Mouse (Mus musculus) neural tube, embryonic 14.5 days (tissue): ENCODE measurements around the gene Hepacam. TPM values are rescaled to one million over a fixed set of nuclear protein-coding genes. Genes with fewer than 3 reads are reported as not detected.

Experiments
- ATAC-seq: fragments of 200-750 bp; cut with Nextera tagmentation; 2 replicates; pipeline ENCODE4 v1.8.0; 2017; ENCODE audit warnings: low read depth, mild to moderate bottlenecking, moderate TSS enrichment, moderate library complexity
- H3K27ac ChIP-seq: fragments of 300-500 bp; sonication (generic); 2 replicates; pipeline ENCODE4 v1.5.1; 2014; ENCODE audit warnings: low read depth, mild to moderate bottlenecking, control low read depth, low read length, moderate library complexity, mixed read lengths
- H3K27me3 ChIP-seq: fragments of 300-500 bp; sonication (generic); 2 replicates; pipeline ENCODE4 v1.6.1; 2014; ENCODE audit warnings: low read length; ENCODE audit not compliant: control insufficient read depth, insufficient read depth
- H3K36me3 ChIP-seq: fragments of 300-500 bp; sonication (generic); 2 replicates; pipeline ENCODE4 v1.6.1; 2014; ENCODE audit warnings: low read length, mixed read lengths; ENCODE audit not compliant: control insufficient read depth, insufficient read depth
- H3K4me1 ChIP-seq: fragments of 300-500 bp; sonication (generic); 2 replicates; pipeline ENCODE4 v1.6.1; 2014; ENCODE audit warnings: low read length; ENCODE audit not compliant: control insufficient read depth, insufficient read depth
- H3K4me2 ChIP-seq: fragments of 300-500 bp; sonication (generic); 2 replicates; pipeline ENCODE4 v1.6.1; 2014; ENCODE audit warnings: mild to moderate bottlenecking, low read depth, low read length, control low read depth
- H3K4me3 ChIP-seq: fragments of 300-500 bp; sonication (generic); 2 replicates; pipeline ENCODE4 v1.5.1; 2014; ENCODE audit warnings: low read depth, low read length, control low read depth, mixed read lengths
- H3K9ac ChIP-seq: fragments of 300-500 bp; sonication (generic); replicated peaks from 2 replicates; pipeline ENCODE4 v1.6.1; 2014; ENCODE audit warnings: low read depth, mild to moderate bottlenecking, control low read depth, low read length, mixed read lengths
- H3K9me3 ChIP-seq: fragments of 300-500 bp; sonication (generic); 2 replicates; pipeline ENCODE4 v1.6.1; 2016; ENCODE audit warnings: low read length; ENCODE audit not compliant: control insufficient read depth
- WGBS: fragments of 180-500 bp; shearing (Covaris S2); extraction: QIAGEN DNeasy Blood & Tissue Kit; methylation state at CpG from one replicate; pipeline ENCODE4 v1.1.7; 2014; 5-methylcytosine and 5-hydroxymethylcytosine counted together
- polyA plus RNA-seq: library from polyadenylated mRNA; unstranded; fragments of >200 nt; fragmentation: Nextera tagmentation; extraction: Ambion mirVana; gene quantifications from 2 replicates; pipeline ENCODE4 v1.2.1, GENCODE M21; 2014

The Hepacam gene
- polyA plus RNA-seq, 1 experiment from 2014 or later: 20.8 TPM

DNA sequence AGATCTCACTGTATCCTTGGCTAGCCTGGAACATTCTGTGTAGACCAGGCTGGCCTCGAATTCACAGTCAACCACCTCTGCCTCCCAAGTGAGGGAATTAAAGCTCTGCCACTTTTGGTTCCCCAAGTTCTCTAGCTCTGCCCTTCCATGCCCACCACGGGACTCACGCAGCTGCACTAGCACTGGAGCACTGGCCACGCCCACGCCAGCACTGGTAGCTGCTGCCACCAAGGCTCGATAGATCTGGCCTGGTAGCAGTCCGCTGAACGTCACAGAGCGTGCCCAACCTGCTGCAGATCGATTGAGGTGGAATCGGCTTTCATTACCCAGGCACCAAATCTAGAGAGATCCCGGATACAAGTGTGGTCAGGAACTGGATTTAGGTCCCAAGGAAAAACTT lies 54.1 kb downstream of the Hepacam start:
- Histone ChIP-seq H3K36me3 (no peaks in the 10 kb centered on the region), H3K9ac (no peak overlapping the region), H3K4me2 (peak overlapping the region; percentile 50; the same call in 1 of the 2 replicates), H3K4me3 (peak overlapping the region; percentile 14; the same call in 1 of the 2 replicates), H3K27me3 (no peaks in the 10 kb centered on the region), H3K9me3 (no peaks in the 10 kb centered on the region), H3K27ac (no peak overlapping the region), H3K4me1 (no peaks in the 10 kb centered on the region)
- WGBS: 19% methylated on average over 12 of the region's 12 CpGs
- ATAC-seq: peak; percentile 65

DNA sequence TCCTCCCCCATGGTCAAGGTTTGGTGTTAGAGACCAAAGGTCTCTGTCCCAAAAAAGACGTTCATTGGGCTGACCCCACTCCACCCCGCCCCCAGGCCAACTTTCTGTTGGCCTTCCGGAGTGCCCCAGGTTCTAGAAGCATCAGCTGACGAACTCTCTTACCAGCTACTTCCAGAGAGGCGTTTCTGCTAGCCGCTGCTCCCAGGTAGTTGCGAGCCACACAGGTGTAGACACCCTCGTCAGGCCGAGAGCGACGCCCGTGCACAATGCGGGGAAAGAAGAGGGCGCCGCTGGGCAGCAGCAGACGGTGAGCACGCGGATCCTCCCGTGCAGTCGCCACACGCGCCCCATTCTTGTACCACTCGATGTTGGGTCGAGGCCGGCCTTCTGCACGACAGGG lies 62.2 kb downstream of the Hepacam start:
- Histone ChIP-seq H3K27me3 (peaks cover 22% of the 10 kb centered on the region), H3K9me3 (no peaks in the 10 kb centered on the region), H3K4me2 (peak overlapping the region; percentile 11), H3K4me1 (peaks cover 6% of the 10 kb centered on the region; the same call in 1 of the 2 replicates), H3K9ac (no peak overlapping the region), H3K27ac (no peak overlapping the region), H3K4me3 (no peak overlapping the region), H3K36me3 (no peaks in the 10 kb centered on the region)
- ATAC-seq: no peak
- WGBS: 10% methylated on average over 23 of the region's 26 CpGs

DNA sequence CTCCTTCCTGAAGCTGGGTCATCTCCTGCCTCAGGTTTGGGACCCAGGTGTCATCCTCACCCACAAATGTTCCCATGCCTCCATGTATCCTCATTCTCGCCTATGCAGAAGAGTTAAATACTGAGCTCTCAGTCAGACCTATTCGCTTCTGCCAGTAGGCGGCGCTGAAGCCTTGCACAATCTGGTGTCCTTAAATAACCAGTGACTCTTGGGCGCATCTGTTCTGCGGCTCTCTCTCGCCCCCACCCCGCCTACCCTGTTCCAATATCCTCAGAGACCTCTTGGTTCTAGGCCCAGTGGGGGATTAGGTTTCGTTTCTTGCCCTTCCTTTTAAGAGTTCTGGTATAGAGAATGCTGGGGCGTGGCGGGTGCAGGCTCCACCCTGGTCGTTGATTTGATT lies 63.4 kb downstream of the Hepacam start:
- H3K27ac ChIP-seq: no peak overlapping the region
- H3K9ac ChIP-seq: no peak overlapping the region
- H3K4me2 ChIP-seq: peak overlapping the region; percentile 39; the same call in 1 of the 2 replicates
- H3K9me3 ChIP-seq: no peaks in the 10 kb centered on the region
- no peak overlapping the region for H3K4me3 ChIP-seq
- H3K27me3 ChIP-seq: peaks cover 26% of the 10 kb centered on the region
- 1% methylated on average over 12 of the region's 12 CpGs for WGBS
- ATAC-seq: peak; percentile 87
- H3K4me1 ChIP-seq: peaks cover 6% of the 10 kb centered on the region; the same call in 1 of the 2 replicates
- no peaks in the 10 kb centered on the region for H3K36me3 ChIP-seq

GRCm38 (mm10) chr9:37432026-37432666 lies 65.0 kb downstream of the Hepacam start:
- ATAC-seq: peak; percentile 35; the same call in 1 of the 2 replicates
- H3K9ac ChIP-seq: no peak overlapping the region

DNA sequence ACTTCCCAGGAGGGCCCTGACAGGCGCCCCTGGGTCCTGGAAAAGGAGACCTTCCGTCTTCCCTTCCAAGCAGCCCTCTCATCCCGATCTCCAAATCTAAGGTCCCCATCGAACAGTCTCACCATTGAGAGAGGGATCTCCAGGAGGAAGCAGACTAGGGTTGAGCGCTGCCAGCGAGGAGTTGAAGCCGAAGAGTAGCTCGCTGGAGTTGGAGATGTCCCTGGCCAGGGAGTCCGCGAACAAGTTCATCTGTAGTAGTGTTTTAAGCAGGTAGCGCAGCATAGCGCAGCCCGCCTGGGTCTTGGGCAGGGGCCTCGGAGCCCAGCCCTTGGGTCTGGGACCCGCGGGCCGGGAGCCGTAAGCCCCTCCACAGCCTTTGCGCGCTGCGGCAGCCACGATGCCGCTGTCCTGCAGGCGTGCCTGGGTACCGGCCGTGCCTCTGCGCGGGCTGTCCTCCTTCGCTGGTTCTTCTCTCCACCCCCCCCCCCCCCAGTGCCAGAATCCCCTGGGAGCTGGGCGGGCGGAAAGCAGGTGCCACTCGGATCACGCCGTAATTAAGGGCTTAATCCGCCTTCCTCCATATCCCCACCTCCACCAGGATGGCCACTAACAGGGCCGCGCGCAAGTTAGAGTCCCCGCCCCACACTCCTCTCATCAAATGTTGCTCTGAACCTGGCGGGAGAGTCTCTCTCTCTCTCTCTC lies 65.7 kb downstream of the Hepacam start, which contains the start of gene Robo3:
TSS of gene Robo3 (minus strand) at position 527 of the 702 bp plus-strand sequence.
- ATAC-seq: peak; percentile 26; the same call in 1 of the 2 replicates
- WGBS: under 1% methylated on average over 40 of the region's 40 CpGs
- no peaks in the 10 kb centered on the region for H3K9me3 ChIP-seq
- H3K9ac ChIP-seq: no peak within 1 kb of the TSS; the same call in 1 of the 2 replicates
- H3K4me1 ChIP-seq: peaks cover 6% of the 10 kb centered on the region; the same call in 1 of the 2 replicates
- H3K4me3 ChIP-seq: peak within 1 kb of the TSS; percentile 29
- H3K36me3 ChIP-seq: no peaks in the 10 kb centered on the region
- H3K27me3 ChIP-seq: peaks cover 26% of the 10 kb centered on the region
- H3K27ac ChIP-seq: no peak within 1 kb of the TSS
- peak within 1 kb of the TSS; percentile 62 for H3K4me2 ChIP-seq

More at GRCm38 (mm10) chr9:37432026-37432666, 65.0 kb downstream of the Hepacam start:
- peak overlapping the region; percentile 29 for H3K4me3 ChIP-seq
- H3K36me3 ChIP-seq: no peaks in the 10 kb centered on the region
- H3K27ac ChIP-seq: no peak overlapping the region
- WGBS: 1% methylated on average over 16 of the region's 17 CpGs
- H3K9me3 ChIP-seq: no peaks in the 10 kb centered on the region
- peaks cover 26% of the 10 kb centered on the region for H3K27me3 ChIP-seq
- H3K4me1 ChIP-seq: peaks cover 6% of the 10 kb centered on the region; the same call in 1 of the 2 replicates
- peak overlapping the region; percentile 62; the same call in 1 of the 2 replicates for H3K4me2 ChIP-seq

- no peak for ATAC-seq
- H3K4me1 ChIP-seq: peaks cover 6% of the 10 kb centered on the region; the same call in 1 of the 2 replicates
- H3K9me3 ChIP-seq: no peaks in the 10 kb centered on the region
- H3K27ac ChIP-seq: no peak overlapping the region
- H3K4me3 ChIP-seq: no peak overlapping the region
- H3K9ac ChIP-seq: no peak overlapping the region
- H3K36me3 ChIP-seq: no peaks in the 10 kb centered on the region
- 3% methylated on average over 18 of the region's 18 CpGs for WGBS
- peaks cover 26% of the 10 kb centered on the region for H3K27me3 ChIP-seq
- peak overlapping the region; percentile 62; the same call in 1 of the 2 replicates for H3K4me2 ChIP-seq
Measured at GRCm38 (mm10) chr9:37433823-37434560, 66.8 kb downstream of the Hepacam start.

- H3K4me3 ChIP-seq: no peak overlapping the region
- no peak overlapping the region for H3K4me2 ChIP-seq
- H3K9ac ChIP-seq: no peak overlapping the region
- under 1% methylated on average over 14 of the region's 14 CpGs for WGBS
- peaks cover 21% of the 10 kb centered on the region for H3K27me3 ChIP-seq
- H3K36me3 ChIP-seq: no peaks in the 10 kb centered on the region
- no peak for ATAC-seq
- no peak overlapping the region for H3K27ac ChIP-seq
- H3K9me3 ChIP-seq: no peaks in the 10 kb centered on the region
- peaks cover 6% of the 10 kb centered on the region; the same call in 1 of the 2 replicates for H3K4me1 ChIP-seq
Measured at GRCm38 (mm10) chr9:37434932-37435331, 67.8 kb downstream of the Hepacam start.

DNA sequence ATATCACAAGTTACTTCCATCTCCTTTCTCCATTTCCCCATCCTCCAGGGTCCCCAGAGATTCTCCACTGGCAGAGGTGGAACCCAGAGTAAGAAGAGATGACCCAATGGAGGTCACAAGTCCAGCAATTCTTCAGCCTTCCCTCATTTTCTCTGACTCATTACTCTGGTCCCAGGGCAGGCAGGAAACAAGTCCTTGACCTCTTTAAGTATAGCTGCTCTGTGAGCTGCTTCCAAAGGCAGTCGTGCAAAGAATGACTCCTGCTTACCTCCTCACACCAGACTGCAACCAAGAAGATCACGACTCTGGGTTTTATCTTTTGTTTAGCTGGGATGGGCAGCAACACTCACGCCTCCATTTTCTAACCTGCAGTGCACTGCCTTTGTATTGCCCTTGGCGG lies 68.5 kb downstream of the Hepacam start:
- H3K4me2 ChIP-seq: no peak overlapping the region
- no peak for ATAC-seq
- peaks cover 6% of the 10 kb centered on the region; the same call in 1 of the 2 replicates for H3K4me1 ChIP-seq
- no peak overlapping the region for H3K27ac ChIP-seq
- no peak overlapping the region for H3K4me3 ChIP-seq
- H3K9ac ChIP-seq: no peak overlapping the region
- no peaks in the 10 kb centered on the region for H3K9me3 ChIP-seq
- WGBS: 5% methylated on average over 4 of the region's 4 CpGs
- peaks cover 21% of the 10 kb centered on the region for H3K27me3 ChIP-seq
- no peaks in the 10 kb centered on the region for H3K36me3 ChIP-seq
